Comparison of ENCODE assay signal across 9 mouse cellular contexts in genomic region chr19:25506616-25507015, GRCm38 (mm10). TPM values are rescaled to one million over a fixed set of nuclear protein-coding genes. Genes with fewer than 3 reads are reported as not detected.
DNase-seq lines count a peak whose midpoint lies in the region; ATAC-seq and TF ChIP-seq lines count a peak whose summit lies in the region.
"Had no signal": no experiment of that assay in that cellular context is flagged by ENCODE, and none has a peak within 500 bp of the region (broad histone marks: within the 10 kb centered on the region; RNA-seq: fewer than 3 reads in every experiment).

No protein-coding gene starts in this region.

- peaks cover 84% of the 10 kb centered on the region for H3K27me3 ChIP-seq in lung, embryonic 16.5 days (ENCODE audit: control insufficient read depth, insufficient read depth, low read depth, low read length)
- H3K27me3 ChIP-seq in forebrain, embryonic 16.5 days (replicated peaks; ENCODE audit: control insufficient read depth, insufficient read depth, low read length) = peaks cover 49% of the 10 kb centered on the region
- H3K27me3 ChIP-seq in limb, embryonic 15.5 days = peaks cover 80% of the 10 kb centered on the region
- peaks cover 7% of the 10 kb centered on the region; the same call in 1 of the 2 replicates for H3K27me3 ChIP-seq in cerebellum, adult 2 months (ENCODE audit: control insufficient read depth, insufficient read depth, low read length)

- no peak for DNase-seq in lung, adult 18-20 months
- peak; percentile 62 for DNase-seq in testis, postnatal 10 days (ENCODE audit: low spot score)
- no peak for DNase-seq in cerebellum, adult 2 months
- no peak for DNase-seq in thymus, postnatal 14 days
- DNase-seq: kidney, adult 2 months had no signal

- no peak overlapping the region for H3K9ac ChIP-seq in lung, embryonic 16.5 days (ENCODE audit: low read length)
- no peak overlapping the region for H3K9ac ChIP-seq in forebrain, embryonic 16.5 days (replicated peaks; ENCODE audit: low read depth, low read length)
- H3K9ac ChIP-seq in limb, embryonic 15.5 days = no peak overlapping the region

- no peak for ATAC-seq in lung, embryonic 16.5 days (ENCODE audit: low read depth)
- no peak for ATAC-seq in forebrain, embryonic 16.5 days
- no peak for ATAC-seq in limb, embryonic 15.5 days (ENCODE audit: insufficient number of reproducible peaks, low FRiP score, low TSS enrichment, low read depth)
- ATAC-seq in CD4-positive, CD25-positive, alpha-beta regulatory T cell, adult 4 months = no peak

- peaks cover 11% of the 10 kb centered on the region for H3K4me1 ChIP-seq in lung, embryonic 16.5 days (replicated peaks; ENCODE audit: control insufficient read depth, insufficient read depth, low read length)
- peaks cover 16% of the 10 kb centered on the region for H3K4me1 ChIP-seq in forebrain, embryonic 16.5 days (replicated peaks; ENCODE audit: control insufficient read depth, insufficient read depth, low read length)
- H3K4me1 ChIP-seq in limb, embryonic 15.5 days = peaks cover 16% of the 10 kb centered on the region
- no peaks in the 10 kb centered on the region for H3K4me1 ChIP-seq in cerebellum, adult 2 months (ENCODE audit: control insufficient read depth, insufficient read depth, low read length)

- no peaks in the 10 kb centered on the region for H3K36me3 ChIP-seq in lung, embryonic 16.5 days (ENCODE audit: control insufficient read depth, insufficient read depth, low read length)
- no peaks in the 10 kb centered on the region for H3K36me3 ChIP-seq in forebrain, embryonic 16.5 days (ENCODE audit: control insufficient read depth, insufficient read depth)
- no peaks in the 10 kb centered on the region for H3K36me3 ChIP-seq in limb, embryonic 15.5 days

- H3K4me2 ChIP-seq in lung, embryonic 16.5 days (ENCODE audit: low read depth, low read length) = no peak overlapping the region
- peak overlapping the region; percentile 51 for H3K4me2 ChIP-seq in forebrain, embryonic 16.5 days (ENCODE audit: low read length)
- H3K4me2 ChIP-seq in limb, embryonic 15.5 days = peak overlapping the region; percentile 71

- peaks cover 3% of the 10 kb centered on the region; the same call in 1 of the 2 replicates for H3K9me3 ChIP-seq in lung, embryonic 16.5 days (ENCODE audit: control insufficient read depth, low read length)
- no peaks in the 10 kb centered on the region for H3K9me3 ChIP-seq in forebrain, embryonic 16.5 days (ENCODE audit: control insufficient read depth, low read length)
- H3K9me3 ChIP-seq in limb, embryonic 15.5 days = no peaks in the 10 kb centered on the region

- no peak for TF ChIP-seq POLR2A in cerebellum, adult 2 months (IDR thresholded peaks at IDR 0.05; ENCODE audit: borderline replicate concordance, insufficient read depth, low read length)

- H3K4me3 ChIP-seq in lung, embryonic 16.5 days (ENCODE audit: low read length) = peak overlapping the region; percentile 11
- H3K4me3 ChIP-seq in forebrain, embryonic 16.5 days (replicated peaks; ENCODE audit: low read length) = peak overlapping the region; percentile 31
- peak overlapping the region; percentile 36 for H3K4me3 ChIP-seq in limb, embryonic 15.5 days
- no peak overlapping the region for H3K4me3 ChIP-seq in cerebellum, adult 2 months (replicated peaks; ENCODE audit: insufficient read depth, low read depth, low read length)

- no peak for TF ChIP-seq CTCF in cerebellum, adult 2 months (IDR thresholded peaks at IDR 0.05; ENCODE audit: borderline replicate concordance, insufficient read depth, low read depth, low read length)

- H3K27ac ChIP-seq in lung, embryonic 16.5 days (ENCODE audit: low read length) = no peak overlapping the region
- H3K27ac ChIP-seq in forebrain, embryonic 16.5 days (ENCODE audit: low read length) = no peak overlapping the region
- H3K27ac ChIP-seq in limb, embryonic 15.5 days = no peak overlapping the region
- H3K27ac ChIP-seq in cerebellum, adult 2 months (ENCODE audit: insufficient read depth, low read length) = no peak overlapping the region

- WGBS in lung, embryonic 16.5 days = 2% methylated on average over 23 of the region's 23 CpGs
- WGBS in forebrain, embryonic 16.5 days = 1% methylated on average over 23 of the region's 23 CpGs
- WGBS in limb, embryonic 15.5 days = 2% methylated on average over 23 of the region's 23 CpGs
- WGBS in cerebellum, adult 2 months = 3% methylated on average over 23 of the region's 23 CpGs

RNA-seq across cellular contexts. Expression of gene Dmrt1, which starts 1.2 kb away (rescaled TPM):
- polyA plus RNA-seq in lung, embryonic 16.5 days (2015; fragmentation: Nextera tagmentation; extraction: Ambion mirVana) = not detected in 2 replicates
- polyA plus RNA-seq in forebrain, embryonic 16.5 days (2015; fragmentation: Nextera tagmentation; extraction: Ambion mirVana) = 0.14 TPM in 1 of 2 replicates, not detected in the other
- polyA plus RNA-seq in limb, embryonic 15.5 days (2015; fragmentation: Nextera tagmentation; extraction: Ambion mirVana) = 0.10 TPM in 1 of 2 replicates, not detected in the other
- not detected in 2 replicates for polyA plus RNA-seq in cerebellum, adult 2 months (2012; rRNA removed)
- not detected for polyA plus RNA-seq in CD4-positive, CD25-positive, alpha-beta regulatory T cell, adult 4 months (2017; shearing (Covaris generic))
- polyA plus RNA-seq: kidney, adult 2 months had no signal
